Mouse (Mus musculus): ENCODE results near the gene Dpp4.

The Dpp4 gene

DNA sequence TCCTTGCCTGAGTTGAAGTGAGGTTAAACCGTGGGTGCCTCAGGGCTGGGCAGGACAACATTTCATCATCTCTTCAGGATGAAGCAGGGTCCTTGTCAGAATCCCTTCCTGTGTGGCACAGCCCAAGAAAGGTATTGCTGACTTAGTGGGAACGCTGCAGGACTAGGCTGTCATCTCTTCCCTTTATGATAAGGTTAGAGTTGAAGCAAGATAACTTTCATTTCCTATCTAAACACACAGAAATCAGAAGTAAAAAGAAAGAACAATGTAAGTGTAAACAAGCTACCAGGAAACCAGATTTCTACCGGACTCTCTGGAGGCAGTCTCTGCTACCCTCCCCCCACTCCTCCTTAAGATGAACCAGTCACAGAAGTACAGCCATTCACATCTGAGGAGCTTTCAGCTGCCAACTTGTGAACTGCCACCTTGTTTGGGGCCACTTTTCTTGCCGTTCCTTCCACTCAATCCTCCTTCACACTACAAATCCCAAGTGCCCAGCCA lies 3.3 kb downstream of the Dpp4 start:
- no peak for DNase-seq (ENCODE audit: low spot score in 2 of 2)

DNA sequence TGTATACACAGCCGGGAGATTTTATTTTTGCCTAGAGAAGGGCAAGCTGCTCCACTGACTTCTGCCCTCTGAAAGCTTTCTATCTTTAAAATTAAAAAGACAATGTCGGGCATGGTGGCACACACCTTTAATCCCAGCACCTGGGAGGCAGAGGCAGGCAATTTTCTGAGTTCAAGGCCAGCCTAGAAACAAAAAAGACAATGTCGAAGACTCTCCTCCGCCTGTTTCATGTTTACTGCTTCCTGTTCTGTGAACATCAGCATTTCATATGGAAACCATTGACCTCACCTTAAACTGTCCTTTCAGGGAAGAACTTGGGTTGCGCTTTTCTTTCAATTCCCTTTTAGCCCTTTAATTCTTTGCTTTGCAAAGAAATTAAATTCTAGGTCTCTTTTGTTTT lies 3.8 kb downstream of the Dpp4 start:
- no peak for DNase-seq (ENCODE audit: low spot score in 2 of 2)

DNA sequence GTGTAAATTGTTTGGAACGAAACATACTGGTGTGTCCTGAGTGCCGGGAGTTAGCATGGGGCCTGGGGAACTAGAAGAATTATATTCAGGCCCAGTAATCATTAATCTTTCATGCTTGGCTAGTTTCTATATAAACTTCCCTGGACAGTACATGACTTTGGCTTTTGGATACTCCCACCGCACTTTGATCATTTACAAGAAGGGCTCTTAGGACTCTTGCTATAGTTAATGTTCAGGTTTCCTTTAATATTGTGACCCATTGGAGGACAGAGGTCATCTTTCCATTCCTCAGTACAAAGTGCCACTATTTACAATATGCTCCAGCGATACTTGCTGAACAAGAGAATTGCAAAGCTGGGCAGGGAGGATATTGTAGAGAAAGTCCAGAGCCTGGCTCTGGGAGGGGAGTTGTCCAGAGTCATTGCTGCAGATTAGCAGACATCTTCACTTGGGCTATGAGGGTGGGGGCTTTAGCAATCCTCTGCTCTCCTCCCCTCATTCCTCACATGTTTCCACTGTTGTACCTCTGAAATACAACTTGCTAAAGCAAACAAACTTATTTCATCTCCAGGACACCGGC lies 8.4 kb downstream of the Dpp4 start:
- DNase-seq (ENCODE audit: low spot score in 2 of 2), result no peak

DNA sequence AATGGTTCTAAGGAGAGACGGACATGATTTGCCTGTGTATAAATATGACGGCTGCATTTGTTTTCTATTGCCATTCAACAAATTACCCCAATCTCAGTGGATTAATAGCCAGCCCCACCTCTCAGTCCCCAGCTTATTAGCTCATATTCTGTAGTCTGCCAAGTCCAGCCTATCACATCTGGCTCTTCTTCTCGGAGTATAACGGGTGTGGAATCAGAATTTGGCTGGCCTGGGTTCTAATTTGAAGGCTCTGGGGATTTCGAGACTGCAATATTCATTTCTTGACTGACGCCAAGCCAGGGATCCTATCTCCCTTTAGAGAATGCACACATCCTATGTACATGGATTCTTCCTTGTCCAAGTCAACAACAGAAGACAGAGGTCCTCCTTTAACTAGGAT lies 11.0 kb downstream of the Dpp4 start:
- DNase-seq (ENCODE audit: low spot score in 2 of 2), result no peak

DNA sequence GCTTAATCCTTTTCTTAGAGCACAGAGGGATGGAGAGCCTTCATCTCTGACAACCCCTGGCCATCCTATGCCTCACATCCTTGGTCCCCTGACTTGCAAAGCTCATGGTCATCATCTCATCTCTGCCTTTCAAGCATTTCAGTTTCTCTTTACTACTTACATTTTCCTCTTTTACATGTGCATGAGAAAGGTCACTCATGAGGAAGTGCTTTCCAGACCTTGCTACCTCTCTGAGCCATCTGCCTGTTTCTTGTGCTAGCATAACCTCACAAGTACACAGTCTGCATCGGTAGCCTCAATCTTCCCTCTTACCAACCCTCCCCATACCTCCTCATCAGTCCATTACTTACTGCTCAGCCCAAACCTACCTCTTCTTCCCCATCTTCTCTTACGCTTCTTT lies 12.2 kb downstream of the Dpp4 start:
- no peak for DNase-seq (ENCODE audit: low spot score in 2 of 2)

DNA sequence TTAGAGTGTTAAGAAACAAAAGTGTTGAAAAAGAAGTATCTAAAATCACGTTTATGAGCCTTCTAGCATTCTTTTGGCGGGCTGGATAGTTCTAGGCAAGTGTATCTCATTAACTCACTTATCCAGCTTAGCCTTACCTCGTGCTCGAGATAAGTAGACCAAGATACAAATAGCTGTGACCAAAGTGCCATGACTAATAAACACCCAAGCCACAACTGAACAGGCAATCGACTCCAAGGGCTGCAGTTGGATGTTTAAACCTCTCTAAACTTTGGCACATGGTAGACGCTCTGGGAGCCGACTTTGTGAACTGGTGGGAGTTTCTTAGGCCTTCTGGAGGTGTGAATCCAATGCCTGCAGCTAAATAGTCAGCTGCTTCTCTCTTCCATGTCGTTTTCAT lies 12.7 kb downstream of the Dpp4 start:
- no peak for DNase-seq (ENCODE audit: low spot score in 2 of 2)

DNA sequence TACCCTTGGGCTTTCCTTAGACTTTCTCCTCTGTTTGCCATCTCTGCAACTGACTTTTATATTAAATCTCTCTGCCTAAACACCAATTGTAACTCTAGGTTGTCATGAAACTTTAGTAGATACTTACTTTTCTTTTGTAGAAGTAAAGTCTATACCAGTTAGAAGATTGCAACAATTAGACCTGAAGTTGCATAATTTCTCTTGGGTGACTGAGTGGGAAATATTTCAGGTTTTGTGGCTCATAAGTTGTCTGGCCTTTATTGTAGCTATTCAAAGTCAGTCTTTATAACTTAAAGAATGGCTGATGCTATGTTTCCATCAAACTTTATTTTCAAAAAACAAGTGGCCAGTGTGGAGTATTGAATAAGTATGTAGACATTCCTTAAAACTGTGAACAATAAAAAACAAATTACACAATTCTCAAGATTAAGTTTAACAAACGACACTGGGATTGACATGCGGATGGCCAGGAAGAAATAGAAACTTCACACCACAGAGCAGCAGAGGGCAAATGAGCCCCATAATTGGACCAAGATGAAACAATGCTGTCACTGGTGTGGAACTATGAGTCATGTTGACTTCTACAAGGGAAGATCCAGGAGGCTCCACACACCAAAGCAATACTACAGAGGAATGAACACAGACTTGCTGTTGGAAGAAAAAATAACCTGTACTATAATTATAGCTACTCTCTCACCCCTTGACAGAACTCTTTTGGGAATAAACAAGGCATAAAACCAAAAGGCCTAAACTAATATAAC lies 13.7 kb downstream of the Dpp4 start:
- no peak for DNase-seq (ENCODE audit: low spot score in 2 of 2)

DNA sequence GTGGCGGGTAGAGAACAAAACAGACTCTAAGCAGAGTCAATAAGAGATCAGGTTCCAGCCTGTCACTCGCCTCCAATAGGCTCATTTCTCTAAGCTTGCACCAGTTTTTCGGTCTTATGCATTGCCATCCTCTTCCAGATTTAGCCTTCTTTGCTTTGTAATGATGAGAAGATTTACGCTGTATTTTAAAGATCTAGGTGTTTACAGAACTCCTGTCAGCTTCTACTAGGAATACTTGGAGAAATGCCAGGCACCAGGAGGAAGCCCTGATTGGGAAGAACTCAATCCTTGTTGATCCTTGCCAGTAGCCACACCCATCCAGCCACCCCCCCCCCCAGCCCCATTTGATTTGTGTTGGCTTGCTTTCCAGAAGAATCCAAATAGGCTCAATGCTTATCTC lies 14.4 kb downstream of the Dpp4 start:
- no peak for DNase-seq (ENCODE audit: low spot score in 2 of 2)

DNA sequence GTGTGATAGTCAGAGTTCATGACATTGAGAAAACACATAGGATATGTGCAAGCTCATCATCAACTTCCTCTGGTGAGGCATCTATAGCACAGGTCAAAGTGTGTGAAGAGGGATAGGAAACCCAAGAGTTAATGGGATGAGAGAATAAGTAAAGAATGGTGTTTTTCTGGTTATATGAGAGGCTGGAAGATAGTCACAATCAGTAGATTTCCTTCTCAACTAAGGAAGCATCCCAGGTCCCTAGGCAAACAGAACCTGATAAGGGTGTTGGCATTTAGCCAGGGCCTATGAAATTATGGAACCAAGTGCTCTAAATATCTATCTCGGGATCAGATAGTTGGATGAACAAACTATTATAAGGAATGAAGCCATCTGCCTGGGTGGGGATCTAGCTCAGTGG lies 15.2 kb downstream of the Dpp4 start:
- no peak for DNase-seq (ENCODE audit: low spot score in 2 of 2)

DNA sequence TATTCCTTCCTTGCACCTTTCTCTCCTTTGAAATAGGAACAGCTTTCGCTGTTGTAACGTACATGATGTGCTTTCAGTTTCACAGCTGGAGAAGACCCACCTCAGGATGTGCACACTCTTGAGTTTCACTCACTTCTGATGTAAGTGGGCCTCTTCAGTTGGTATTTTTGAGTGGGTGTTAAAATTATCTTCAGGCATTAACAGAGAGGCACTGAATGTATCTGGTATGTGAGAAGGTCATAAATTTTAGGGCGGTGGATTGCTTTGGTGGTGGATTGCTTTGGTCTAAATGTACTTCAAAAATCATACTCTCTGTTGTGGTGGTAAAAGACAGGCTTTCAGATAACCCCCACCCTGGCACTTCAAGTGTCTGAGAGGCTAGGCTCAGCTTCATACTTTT lies 17.2 kb downstream of the Dpp4 start:
- DNase-seq (ENCODE audit: low spot score in 2 of 2), result no peak

DNA sequence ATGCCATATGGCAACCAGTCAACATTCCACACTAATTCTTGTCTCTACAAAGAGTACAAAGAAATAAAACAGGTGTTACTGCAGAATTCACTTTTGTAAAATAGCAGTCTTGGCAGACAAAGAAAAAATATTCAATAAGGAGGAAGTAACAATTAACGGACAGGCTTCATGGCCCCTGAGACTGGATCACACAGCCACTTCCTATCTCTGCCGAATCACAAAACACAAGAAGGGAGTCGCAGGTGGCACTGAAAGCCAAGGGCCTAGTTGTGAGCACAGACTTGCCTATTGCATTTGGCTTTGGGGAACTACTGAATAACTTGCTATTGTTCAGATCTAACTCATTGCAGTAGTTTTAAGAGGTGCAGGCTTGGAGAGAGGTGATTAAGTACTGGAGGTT lies 19.9 kb downstream of the Dpp4 start:
- DNase-seq (ENCODE audit: low spot score in 2 of 2), result no peak

DNA sequence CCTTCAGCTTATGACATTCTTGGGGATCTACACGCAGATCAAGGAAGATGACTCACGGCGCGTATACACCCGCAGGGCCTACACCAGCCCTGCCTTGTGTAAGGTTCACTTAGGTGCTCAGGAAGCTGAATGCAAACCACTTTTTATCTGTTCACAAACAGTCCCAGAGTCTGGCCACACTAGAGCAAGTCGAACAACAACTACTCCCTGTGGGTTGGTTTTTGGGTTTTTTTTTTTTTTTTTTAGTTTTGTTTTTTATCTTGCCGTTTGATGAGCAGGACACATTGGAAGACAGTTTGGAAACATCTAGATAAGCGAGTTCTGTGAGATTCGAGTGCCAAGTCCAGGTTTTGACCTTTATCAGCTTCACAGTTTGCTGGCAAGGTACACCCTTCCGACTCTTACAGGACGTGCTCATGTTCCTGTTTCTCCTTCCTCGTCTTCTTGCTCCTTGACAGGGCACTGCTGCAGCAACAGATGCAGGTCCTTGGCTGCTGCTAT lies 21.0 kb downstream of the Dpp4 start:
- DNase-seq (ENCODE audit: low spot score in 2 of 2), result no peak

DNA sequence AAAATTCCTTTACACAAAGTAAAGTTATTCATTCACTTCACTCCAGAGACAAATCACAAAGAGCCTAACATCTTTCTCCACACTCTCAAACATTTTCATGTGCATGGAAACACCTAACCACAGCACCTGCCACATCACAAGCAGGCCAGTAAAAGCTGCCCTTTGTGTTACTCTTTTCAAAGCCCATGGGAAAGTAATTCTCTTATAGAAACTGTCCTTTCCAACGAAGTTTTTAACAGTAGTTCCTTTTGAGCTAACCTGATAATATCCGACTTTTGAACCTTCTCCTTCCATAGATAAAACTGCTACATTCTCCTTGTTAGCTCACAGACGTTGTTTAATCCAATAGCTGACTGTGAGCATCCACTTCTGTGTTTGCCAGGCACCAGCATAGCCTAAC lies 21.7 kb downstream of the Dpp4 start:
- no peak for DNase-seq (ENCODE audit: low spot score in 2 of 2)

DNA sequence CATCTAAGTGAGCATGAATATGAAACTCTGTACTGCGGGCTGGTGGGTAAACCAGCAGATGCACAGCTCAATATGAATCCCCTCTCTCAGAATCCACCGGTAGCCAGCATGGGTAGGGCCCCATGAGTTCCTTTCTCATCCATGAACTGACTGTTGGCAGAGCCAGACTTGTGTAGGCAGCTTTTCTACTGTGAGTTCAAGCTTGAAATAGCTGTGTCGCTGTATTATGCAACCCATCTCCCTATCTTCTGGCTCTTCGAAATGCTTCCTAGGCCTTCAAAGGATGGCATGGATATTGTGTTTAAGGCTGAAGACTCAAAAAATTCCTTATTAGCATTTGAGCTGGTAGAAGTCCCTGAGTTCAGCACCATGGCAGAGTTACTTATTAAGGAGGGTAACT lies 23.2 kb downstream of the Dpp4 start:
- DNase-seq (ENCODE audit: low spot score in 2 of 2), result no peak

DNA sequence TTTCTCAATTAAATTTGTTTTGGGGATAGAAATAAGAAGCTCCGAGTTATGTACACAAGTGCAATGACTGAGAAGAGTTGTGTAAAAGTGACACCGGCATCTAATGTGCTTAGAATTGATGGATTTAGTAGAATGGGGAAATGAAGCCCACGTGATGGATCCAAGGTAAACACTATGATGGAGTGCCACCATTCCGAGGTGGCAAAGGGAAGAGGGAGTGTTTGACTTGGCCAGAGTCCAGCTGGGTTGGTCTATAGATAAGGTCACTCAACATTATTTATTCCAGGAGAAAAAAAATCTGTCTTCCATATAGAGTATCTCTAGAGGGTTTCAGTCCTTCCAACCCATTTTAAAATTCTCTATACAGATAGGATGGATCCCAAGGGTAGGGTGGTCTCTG lies 28.8 kb downstream of the Dpp4 start:
- no peak for DNase-seq (ENCODE audit: low spot score in 2 of 2)

DNA sequence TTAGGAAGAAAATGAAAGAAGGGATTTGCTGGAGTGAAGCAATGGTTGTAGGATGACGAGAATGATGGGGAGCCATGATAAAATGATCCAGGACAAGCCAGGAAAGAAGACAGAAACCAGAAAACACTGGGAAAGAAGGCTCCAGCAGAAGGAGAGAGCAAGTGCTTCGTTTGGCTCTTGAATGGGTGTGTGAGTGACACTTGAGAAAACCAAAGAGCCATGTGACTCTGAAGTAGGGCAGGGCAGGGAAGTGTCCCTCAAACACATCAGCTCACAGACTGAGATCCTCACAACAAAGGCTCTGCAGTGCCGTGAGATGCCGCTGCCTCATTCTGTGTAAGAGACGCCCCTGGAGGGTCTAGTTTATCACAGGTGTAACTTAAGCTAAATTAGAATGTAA lies 29.6 kb downstream of the Dpp4 start:
- DNase-seq (ENCODE audit: low spot score in 2 of 2), result no peak

DNA sequence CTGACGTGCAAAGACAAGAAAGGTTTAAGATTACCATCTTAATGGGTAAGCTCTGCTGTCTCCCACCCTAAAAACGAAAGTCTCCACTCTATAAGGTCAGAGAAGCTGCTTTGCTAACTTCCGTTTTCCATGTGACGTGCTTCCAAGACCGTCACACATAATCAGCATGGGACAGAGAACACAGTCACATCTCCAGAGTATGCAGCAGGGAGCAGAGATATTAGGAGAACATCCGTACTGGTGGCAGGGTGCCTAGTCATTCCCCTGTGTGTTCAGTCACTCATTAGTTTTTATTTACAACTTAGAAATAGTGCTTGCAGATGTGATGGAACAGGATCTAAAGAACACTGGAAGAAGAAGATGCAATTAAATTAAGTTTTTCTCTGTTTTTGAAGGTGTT lies 30.3 kb downstream of the Dpp4 start:
- DNase-seq (ENCODE audit: low spot score in 2 of 2), result no peak

DNA sequence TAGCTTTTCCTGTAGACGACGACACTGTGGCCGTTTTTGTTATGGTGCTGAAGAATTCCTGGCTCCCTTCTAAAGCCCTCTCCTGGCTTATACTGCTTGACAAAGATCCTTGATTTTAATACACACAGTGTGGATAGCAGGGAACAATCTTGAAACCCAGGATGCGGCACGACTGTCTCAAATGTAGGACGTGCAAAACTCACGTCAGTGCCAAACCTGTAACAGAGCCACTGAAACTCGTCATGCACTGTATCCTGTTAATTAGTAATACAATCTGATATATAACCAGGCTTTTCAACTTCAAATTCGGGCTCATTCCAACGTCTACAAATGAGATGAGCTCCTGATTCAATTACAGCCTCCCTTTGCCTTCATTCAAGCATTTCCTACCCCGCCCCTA lies 38.3 kb downstream of the Dpp4 start:
- no peak for DNase-seq (ENCODE audit: low spot score in 2 of 2)

DNA sequence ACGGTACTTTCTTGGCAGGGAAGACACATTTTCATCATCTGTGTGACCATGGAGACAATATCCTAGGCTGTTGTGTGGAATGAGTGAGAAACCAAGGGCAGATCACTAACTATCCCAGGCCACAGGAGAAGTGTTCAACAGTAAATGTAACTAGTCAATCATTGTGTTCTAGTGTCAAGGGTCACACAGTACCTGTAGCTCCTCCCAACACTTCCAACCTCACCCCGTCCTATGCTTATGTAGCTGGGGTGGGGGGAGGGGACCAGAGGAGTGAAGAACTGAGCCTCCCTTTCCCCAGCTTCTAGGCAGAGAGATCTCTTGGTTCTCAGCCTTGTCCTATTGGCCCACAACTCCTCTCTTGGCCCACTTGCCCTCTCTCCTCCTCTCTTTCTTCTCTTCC lies 42.0 kb downstream of the Dpp4 start:
- DNase-seq (ENCODE audit: low spot score in 2 of 2), result no peak

DNA sequence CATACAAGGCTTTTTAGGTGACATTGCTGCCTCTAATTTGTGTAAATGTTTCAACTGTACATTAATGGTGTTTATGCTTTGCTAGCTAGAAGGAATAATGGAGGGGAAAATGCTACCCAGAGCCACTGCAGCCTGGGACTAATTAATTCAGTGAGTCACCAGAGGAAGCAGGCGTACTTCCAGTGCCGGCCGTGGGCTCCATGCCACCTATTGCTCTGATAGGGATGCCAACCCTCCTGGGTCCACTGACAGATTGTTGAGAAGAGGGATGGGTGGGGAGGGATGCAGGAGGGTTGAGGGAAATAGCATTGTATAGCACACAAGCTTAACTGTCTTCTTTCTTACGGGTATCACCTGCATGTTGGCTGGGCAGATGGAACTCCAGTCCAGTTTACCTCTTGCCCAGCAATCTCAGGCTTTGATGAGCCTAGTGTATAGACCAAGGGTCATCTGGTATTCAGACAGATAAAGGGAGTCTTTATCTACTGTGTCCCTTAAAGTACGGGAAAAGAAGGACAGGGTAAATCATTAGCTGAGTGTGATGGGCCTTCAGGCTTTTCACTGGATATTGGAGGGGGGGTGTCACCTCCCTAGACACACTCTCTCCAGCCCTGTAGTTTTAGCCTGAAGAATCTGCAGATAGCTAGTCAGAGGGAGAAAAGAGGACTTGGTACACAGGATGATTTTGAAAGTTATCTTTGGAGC lies 43.5 kb downstream of the Dpp4 start:
- DNase-seq (ENCODE audit: low spot score in 2 of 2), result no peak

DNA sequence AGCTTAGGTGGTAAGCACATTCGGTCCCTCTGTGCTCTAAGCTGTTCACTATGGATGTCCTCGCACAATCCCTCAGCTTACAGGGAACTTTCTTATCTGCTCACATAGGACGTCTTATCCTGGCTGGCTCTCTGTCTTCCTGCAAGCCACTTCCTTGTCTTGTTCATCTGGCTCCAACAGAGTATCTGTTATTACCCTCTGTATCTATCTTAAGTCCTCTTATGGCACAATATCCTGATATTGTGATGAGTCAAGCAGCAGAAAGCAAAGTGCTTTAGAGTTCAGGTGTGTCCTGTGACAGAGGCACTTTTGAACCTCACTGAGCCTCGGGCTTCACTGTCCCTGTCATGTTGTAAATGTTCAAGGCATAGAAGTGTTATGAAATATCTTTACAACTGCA lies 48.4 kb downstream of the Dpp4 start:
- DNase-seq (ENCODE audit: low spot score in 2 of 2), result no peak

DNA sequence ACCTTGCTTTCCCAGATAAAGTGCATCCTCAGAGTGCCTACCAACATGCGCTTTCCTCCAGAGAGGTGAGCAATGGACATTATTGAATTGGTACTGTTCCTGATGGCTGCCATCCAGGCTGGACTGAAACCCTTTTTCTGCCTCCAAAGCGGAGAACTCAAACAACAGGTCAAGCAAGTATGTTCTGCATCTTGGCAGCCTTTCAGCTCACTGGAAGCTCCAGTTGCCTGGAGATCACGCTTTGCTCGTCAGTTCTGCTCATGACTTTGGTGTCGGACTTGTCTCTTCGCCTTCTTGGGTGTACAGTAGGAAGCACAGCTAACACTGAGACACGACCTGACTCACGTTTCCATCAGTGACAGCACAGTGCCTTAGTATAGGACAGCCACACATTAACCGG lies 49.8 kb downstream of the Dpp4 start:
- DNase-seq (ENCODE audit: low spot score in 2 of 2), result no peak

DNA sequence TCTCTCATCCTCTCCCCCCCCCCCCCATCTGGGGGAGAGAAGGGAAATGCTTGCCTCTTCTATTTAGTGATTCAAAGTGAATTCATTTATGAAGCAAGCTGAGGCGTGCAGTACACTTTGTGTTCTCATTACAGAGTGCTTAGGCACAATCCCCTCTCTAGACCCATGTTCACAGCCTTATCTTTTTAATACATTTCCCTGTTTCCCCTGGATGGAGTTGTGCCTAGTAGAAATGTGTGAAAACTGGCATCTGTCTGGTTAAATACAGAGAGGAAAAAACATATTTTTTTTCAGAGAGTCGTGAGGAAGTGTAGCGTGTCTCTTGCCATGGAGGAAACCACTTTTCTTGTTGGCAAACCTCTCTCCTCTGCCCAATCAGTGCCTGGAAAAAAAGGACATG lies 50.5 kb downstream of the Dpp4 start:
- no peak for DNase-seq (ENCODE audit: low spot score in 2 of 2)
